Mouse (Mus musculus) mouse trophoblast stem cell (cell line): ENCODE measurements around the gene Osbpl7.

Source experiments
- in situ Hi-C, 2 experiments: fragments of 300-500 bp; cut with MseI, MboI; formaldehyde crosslinking; loops; 2 replicates in 1 of 2; 3 replicates in 1 of 2; pipeline ENCODE4 v1.15.1; 2025

The Osbpl7 gene

GRCm38 (mm10) chr11:97050216-97050943 is at the start of gene Osbpl7:
Osbpl7 (plus strand) TSS chr11:97050628.
- in situ Hi-C loops: no loop called here

- in situ Hi-C loops: no loop called here
These were observed 47.3 kb upstream of the Osbpl7 start for GRCm38 (mm10) chr11:97003170-97003569.

GRCm38 (mm10) chr11:97007093-97007794 is 43.2 kb upstream of the Osbpl7 start:
- in situ Hi-C loops: no loop called here

GRCm38 (mm10) chr11:97009198-97009790 is 41.1 kb upstream of the Osbpl7 start:
- in situ Hi-C loops: no loop called here

- in situ Hi-C loops: no loop called here
These were observed 37.2 kb upstream of the Osbpl7 start, which contains the start of gene Sp6 for GRCm38 (mm10) chr11:97013121-97013670. Sp6 (plus strand) TSS chr11:97013394.

- in situ Hi-C loops: no loop called here
These were observed 32.5 kb upstream of the Osbpl7 start for GRCm38 (mm10) chr11:97017696-97018582.

- in situ Hi-C loops: no loop called here
These were observed 31.7 kb upstream of the Osbpl7 start for GRCm38 (mm10) chr11:97018583-97019344.

GRCm38 (mm10) chr11:97019345-97019708 is 31.1 kb upstream of the Osbpl7 start:
- in situ Hi-C loops: no loop called here

- in situ Hi-C loops: no loop called here
These were observed 29.2 kb upstream of the Osbpl7 start for GRCm38 (mm10) chr11:97021121-97021765.

- in situ Hi-C loops: no loop called here
These were observed 28.4 kb upstream of the Osbpl7 start for GRCm38 (mm10) chr11:97021873-97022484.

GRCm38 (mm10) chr11:97024977-97025376 is 25.5 kb upstream of the Osbpl7 start:
- in situ Hi-C loops: loop anchor here (5.0 kb wide), 2 partner anchors 38 to 43 kb away; partner anchors contain the start of gene Sp2 (in 1 of the 2)

GRCm38 (mm10) chr11:97025721-97026344 is 24.6 kb upstream of the Osbpl7 start:
- in situ Hi-C loops: loop anchor here (5.0 kb wide), 2 partner anchors 39 to 44 kb away; partner anchors contain the start of gene Sp2 (in 1 of the 2)

- in situ Hi-C loops: loop anchor here (5.0 kb wide), 2 partner anchors 43 to 48 kb away; partner anchors contain the start of gene Sp2 (in 1 of the 2)
These were observed 20.6 kb upstream of the Osbpl7 start, which contains the start of gene Scrn2 for GRCm38 (mm10) chr11:97029686-97030417. Scrn2 (plus strand) TSS chr11:97029938.

- in situ Hi-C loops: no loop called here
These were observed 20.0 kb upstream of the Osbpl7 start for GRCm38 (mm10) chr11:97030426-97030825.

- in situ Hi-C loops: no loop called here
These were observed 18.5 kb upstream of the Osbpl7 start for GRCm38 (mm10) chr11:97031977-97032376.

- in situ Hi-C loops: no loop called here
These were observed 17.9 kb upstream of the Osbpl7 start for GRCm38 (mm10) chr11:97032499-97032898.

GRCm38 (mm10) chr11:97033781-97034180 is 16.6 kb upstream of the Osbpl7 start:
- in situ Hi-C loops: no loop called here

GRCm38 (mm10) chr11:97036141-97036540 is 14.3 kb upstream of the Osbpl7 start:
- in situ Hi-C loops: no loop called here
